Mouse (Mus musculus): ENCODE measurements at regions not wholly inside any gene's neighbourhood (a gene's known extent, or its start where the extent isn't known, plus 50 kb on each side); places are given as distances from the start of the nearest gene placed in this dataset.

DNA sequence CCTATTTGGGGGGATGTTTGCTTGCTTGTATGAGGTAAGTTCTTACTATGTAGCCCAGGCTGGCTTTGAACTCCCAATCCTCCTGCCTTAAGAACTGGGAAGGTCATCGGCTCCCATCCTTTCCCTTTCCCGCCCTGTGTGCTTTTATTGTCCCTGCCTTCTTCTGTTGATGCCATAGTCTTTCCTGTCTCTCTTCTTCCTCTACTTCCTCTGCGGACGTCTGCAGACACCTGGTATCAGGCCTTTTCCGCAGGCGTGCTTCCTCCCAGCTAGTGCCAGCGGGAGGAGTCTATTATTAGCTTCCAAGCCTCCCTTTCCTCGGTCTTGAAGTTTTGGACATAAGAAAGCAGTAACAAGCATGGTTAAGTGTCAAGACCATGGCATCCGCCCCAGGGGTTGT, 83.9 kb upstream of the Kit start:
- H3K36me3 ChIP-seq = no peaks in the 10 kb centered on the region
- no peak overlapping the region for H3K9ac ChIP-seq
- no peak overlapping the region for H3K4me2 ChIP-seq (replicated peaks)
- H3K27me3 ChIP-seq (replicated peaks) = no peaks in the 10 kb centered on the region
- no peak for ATAC-seq
- no peaks in the 10 kb centered on the region for H3K9me3 ChIP-seq
- no peak overlapping the region for H3K4me3 ChIP-seq (replicated peaks)
- no peaks in the 10 kb centered on the region for H3K4me1 ChIP-seq (replicated peaks)
- H3K27ac ChIP-seq = no peak overlapping the region
- WGBS = 79% methylated on average over 9 of the region's 9 CpGs

DNA sequence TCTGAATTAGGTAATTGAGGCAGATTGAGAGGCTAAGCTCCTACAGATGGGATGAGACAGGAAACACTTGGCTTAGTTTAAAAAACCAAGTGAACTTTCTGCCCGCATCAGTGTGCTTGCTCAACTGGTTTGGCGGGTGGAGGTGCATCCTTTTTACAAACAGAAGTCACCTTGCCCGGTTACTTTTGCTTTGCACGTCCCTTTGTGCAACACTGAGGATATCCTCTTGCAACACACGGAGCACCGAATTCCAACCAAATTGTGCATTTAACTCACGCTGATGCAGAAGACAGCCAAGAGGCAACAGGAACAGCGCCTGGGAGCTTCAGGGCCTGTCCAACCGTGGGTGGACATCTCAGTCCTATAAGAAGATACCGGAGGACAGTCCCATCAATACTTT, 80.6 kb upstream of the Kit start:
- Histone ChIP-seq H3K27ac (no peak overlapping the region), H3K36me3 (no peaks in the 10 kb centered on the region), H3K9ac (no peak overlapping the region), H3K4me3 (replicated peaks) (no peak overlapping the region), H3K27me3 (replicated peaks) (no peaks in the 10 kb centered on the region), H3K4me2 (replicated peaks) (no peak overlapping the region), H3K9me3 (no peaks in the 10 kb centered on the region), H3K4me1 (replicated peaks) (no peaks in the 10 kb centered on the region)
- WGBS = 74% methylated on average over 10 of the region's 10 CpGs
- no peak for ATAC-seq

DNA sequence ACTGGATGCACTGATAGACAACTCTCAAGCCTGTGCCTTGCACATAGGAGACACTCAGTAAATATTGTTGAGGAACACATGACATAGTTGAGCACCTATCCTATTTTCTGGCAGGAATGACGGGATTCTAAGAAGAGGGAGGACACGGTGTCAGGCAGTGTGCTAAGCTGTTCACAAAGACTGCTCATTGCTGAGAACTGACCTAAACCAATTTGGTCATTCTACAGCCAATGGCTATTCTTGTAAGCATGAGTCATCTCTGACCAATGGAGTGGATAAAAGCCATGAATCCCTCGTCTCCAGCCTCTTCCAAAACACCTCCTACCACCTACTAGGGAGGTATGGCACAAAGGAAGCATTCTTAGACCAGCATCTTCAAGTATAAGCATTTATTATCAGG, 75.7 kb upstream of the Kit start:
- Histone ChIP-seq H3K4me2 (replicated peaks) (no peak overlapping the region), H3K9me3 (no peaks in the 10 kb centered on the region), H3K4me3 (replicated peaks) (no peak overlapping the region), H3K9ac (no peak overlapping the region), H3K4me1 (replicated peaks) (no peaks in the 10 kb centered on the region), H3K27me3 (replicated peaks) (no peaks in the 10 kb centered on the region), H3K36me3 (no peaks in the 10 kb centered on the region), H3K27ac (no peak overlapping the region)
- WGBS = 90% methylated on average over 3 of the region's 3 CpGs
- ATAC-seq = no peak

DNA sequence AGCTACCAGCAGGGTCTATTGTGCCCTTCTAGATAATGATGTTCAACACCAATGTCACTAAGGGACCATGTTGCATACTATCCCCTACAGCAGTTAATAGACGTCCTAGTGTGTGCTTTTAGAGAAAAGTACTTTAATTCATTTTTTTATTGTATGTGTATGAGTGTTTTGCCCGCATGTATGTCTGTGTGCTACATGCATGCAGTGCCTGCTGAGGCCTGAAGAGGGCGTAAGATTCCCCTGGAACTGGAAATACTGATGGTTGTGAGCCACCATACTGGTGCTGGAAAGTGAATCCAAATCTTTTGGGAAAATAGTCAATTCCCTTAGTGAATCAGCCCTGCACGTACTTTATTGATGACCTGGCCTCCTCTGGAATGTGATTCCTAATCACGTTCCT, 75.0 kb upstream of the Kit start:
- H3K9me3 ChIP-seq = no peaks in the 10 kb centered on the region
- WGBS = 89% methylated on average over 5 of the region's 5 CpGs
- ATAC-seq = no peak

DNA sequence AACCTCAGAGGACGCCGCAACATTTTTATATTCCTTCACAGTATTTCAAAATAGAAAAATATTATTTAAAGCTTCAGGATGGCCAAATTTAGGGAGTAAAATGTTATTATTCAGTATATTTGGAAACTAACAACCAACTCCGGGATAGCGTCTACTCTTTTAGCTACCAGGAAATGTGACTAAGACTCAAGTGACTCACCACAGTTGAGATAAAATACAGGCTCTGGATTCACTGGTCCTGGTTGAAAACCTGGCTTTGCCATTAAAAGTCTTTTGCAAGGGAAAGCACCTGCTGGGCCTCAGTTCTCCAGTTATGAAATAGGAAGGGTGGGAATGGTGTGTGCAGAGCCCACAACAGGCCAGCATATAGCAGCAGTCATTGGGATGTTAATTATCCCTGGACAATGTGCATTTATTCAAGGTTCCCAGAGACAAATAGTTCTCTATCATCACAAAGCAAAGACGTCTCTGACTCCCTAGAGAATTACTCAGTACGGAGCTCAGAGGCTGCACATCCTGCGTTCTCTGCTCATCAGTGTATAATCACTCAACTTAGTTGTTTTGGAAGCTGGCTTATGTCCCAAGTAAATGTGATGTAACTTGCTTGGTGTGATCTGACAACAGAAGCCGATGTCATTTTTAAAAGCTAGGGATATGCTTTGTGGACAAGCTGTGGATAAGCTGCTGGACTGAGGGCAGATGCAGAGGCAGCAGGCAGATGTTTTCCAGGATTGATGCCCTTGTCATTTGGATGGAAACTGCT, 73.9 kb upstream of the Kit start:
- WGBS = 65% methylated on average over 8 of the region's 8 CpGs
- H3K4me1 ChIP-seq (replicated peaks) = no peaks in the 10 kb centered on the region
- no peak for ATAC-seq
- H3K4me2 ChIP-seq (replicated peaks) = no peak overlapping the region
- H3K27me3 ChIP-seq (replicated peaks) = no peaks in the 10 kb centered on the region
- no peaks in the 10 kb centered on the region for H3K9me3 ChIP-seq
- no peak overlapping the region for H3K9ac ChIP-seq
- H3K27ac ChIP-seq = no peak overlapping the region
- no peak overlapping the region for H3K4me3 ChIP-seq (replicated peaks)
- no peaks in the 10 kb centered on the region for H3K36me3 ChIP-seq

More for the DNA sequence above, 75.0 kb upstream of the Kit start:
- no peak overlapping the region for H3K27ac ChIP-seq
- H3K9ac ChIP-seq = no peak overlapping the region
- H3K4me2 ChIP-seq (replicated peaks) = no peak overlapping the region
- no peaks in the 10 kb centered on the region for H3K4me1 ChIP-seq (replicated peaks)
- no peaks in the 10 kb centered on the region for H3K36me3 ChIP-seq
- no peaks in the 10 kb centered on the region for H3K27me3 ChIP-seq (replicated peaks)
- H3K4me3 ChIP-seq (replicated peaks) = no peak overlapping the region

DNA sequence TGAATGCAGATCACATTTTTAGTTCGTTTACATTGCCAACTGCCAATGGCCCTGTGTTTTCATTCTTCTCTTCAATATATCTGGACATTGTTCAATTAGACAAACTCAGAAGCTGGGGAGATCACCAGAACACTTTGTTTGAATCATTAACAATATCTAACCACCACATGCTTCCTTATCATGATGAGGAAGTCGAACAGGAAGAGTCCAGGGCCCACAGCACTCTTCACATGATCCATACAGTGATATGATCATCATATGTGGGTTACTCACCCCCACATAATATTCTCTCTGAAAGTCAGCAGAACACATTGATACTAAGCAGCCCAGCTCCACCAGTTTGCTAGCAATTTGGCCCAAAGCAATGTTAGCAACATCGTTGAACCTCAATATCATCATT, 71.0 kb upstream of the Kit start:
- H3K4me3 ChIP-seq (replicated peaks) = no peak overlapping the region
- WGBS = 83% methylated on average over 3 of the region's 3 CpGs
- no peak overlapping the region for H3K4me2 ChIP-seq (replicated peaks)
- no peak overlapping the region for H3K27ac ChIP-seq
- H3K27me3 ChIP-seq (replicated peaks) = no peaks in the 10 kb centered on the region
- ATAC-seq = no peak
- no peaks in the 10 kb centered on the region for H3K9me3 ChIP-seq
- no peak overlapping the region for H3K9ac ChIP-seq
- H3K4me1 ChIP-seq (replicated peaks) = no peaks in the 10 kb centered on the region
- no peaks in the 10 kb centered on the region for H3K36me3 ChIP-seq

DNA sequence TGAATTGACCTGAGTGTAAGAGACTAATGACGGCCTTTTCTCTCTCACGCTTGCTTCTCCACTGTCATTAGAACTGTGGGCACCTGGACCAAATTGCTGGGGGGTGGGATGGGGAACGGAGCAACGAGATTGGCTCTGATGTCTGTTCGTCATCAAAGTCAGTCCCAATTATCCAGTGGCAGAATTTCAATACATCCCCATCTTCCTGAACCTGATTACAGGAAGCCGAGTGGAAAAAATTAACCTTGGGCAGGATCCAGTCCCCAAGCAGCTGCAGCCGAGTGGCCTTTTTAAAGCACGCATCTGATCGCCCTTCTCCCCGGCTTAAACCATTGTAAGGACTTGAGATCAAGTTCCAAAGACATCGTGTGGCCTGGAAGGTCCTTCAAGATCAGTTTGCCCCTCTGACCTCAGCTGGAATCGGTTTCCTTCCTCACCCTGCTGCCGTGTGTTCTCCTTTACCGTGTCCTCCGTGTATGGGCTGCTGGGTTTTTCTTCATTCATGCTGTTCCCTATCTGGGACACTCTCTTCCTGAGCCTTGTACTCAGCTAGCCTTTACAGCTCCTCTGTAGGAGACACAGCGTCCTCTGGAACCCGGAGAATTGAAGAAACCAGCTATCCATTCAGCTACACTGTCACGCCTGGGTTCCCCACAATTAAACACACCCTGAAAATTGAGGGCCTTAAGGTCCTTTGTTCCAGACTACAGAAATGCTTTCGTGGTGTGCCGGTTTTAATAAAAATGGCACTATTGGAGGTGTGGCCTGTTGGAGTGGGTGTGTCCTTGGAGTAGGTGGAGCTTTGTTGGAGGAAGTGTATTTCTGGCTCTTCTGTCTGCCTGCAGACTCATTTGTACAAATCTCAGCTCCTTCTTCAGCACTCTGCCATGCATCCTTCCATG, 61.9 kb upstream of the Kit start:
- H3K4me2 ChIP-seq (replicated peaks) = no peak overlapping the region
- WGBS = 87% methylated on average over 20 of the region's 20 CpGs
- ATAC-seq = no peak
- no peak overlapping the region for H3K4me3 ChIP-seq (replicated peaks)
- H3K9ac ChIP-seq = no peak overlapping the region
- H3K27ac ChIP-seq = no peak overlapping the region
- no peaks in the 10 kb centered on the region for H3K9me3 ChIP-seq
- no peaks in the 10 kb centered on the region for H3K27me3 ChIP-seq (replicated peaks)
- H3K36me3 ChIP-seq = no peaks in the 10 kb centered on the region
- H3K4me1 ChIP-seq (replicated peaks) = no peaks in the 10 kb centered on the region

DNA sequence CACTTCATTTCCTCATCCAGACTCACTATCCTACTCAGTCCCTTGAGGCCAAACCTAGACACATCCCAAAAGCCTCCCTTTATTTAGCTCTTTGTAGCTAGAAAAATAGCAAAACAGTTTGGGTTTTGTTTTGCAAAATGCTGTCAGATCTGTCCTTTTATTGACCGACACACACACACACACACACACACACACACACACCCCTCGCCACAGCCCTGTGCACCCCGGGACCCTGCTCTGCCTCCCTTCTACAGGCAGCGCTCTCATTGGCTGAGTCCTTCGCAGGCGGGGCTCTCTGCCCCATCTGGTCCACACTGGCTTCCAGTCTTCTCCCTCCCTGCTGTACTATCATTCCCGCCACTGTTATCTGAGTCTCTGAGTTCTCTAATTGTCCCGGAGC, 56.5 kb upstream of the Kit start:
- no peak overlapping the region for H3K9ac ChIP-seq
- H3K4me1 ChIP-seq (replicated peaks) = no peaks in the 10 kb centered on the region
- H3K9me3 ChIP-seq = no peaks in the 10 kb centered on the region
- ATAC-seq = no peak
- H3K27me3 ChIP-seq (replicated peaks) = no peaks in the 10 kb centered on the region
- no peak overlapping the region for H3K27ac ChIP-seq
- no peak overlapping the region for H3K4me2 ChIP-seq (replicated peaks)
- WGBS = 56% methylated on average over 8 of the region's 8 CpGs
- no peaks in the 10 kb centered on the region for H3K36me3 ChIP-seq
- no peak overlapping the region for H3K4me3 ChIP-seq (replicated peaks)

DNA sequence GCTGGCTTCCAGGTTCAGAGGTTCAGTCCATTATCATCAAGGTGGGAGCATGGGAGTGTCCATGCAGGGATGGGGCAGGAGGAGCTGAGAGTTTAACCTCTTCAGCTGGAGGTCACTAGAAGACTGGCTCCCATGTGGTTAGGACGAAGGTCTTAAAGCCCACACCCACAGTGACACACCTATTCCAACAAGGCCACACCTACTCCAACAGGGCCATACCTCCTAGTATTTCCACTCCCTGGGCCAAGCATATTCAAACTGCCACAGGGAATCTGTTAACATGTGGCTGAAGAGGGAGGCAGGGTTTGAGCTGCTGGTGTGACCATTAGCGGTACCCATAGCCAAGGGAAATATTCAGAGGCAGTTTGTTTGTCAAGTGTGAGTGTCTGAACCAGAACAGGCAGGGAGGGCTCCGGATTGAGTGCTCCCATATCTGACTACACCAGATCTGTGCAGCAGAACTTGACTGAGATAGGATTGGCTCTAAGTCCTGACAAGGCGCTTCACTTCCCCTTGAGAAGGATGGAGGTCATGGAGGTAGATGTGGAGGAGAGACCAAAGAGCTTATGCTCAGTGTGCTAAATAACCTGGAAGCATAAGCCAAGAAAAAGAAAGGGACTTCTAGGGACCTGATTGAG, 51.6 kb upstream of the Kit start:
- no peak overlapping the region for H3K4me3 ChIP-seq (replicated peaks)
- no peaks in the 10 kb centered on the region for H3K9me3 ChIP-seq
- no peak for ATAC-seq
- H3K4me2 ChIP-seq (replicated peaks) = no peak overlapping the region
- H3K27me3 ChIP-seq (replicated peaks) = no peaks in the 10 kb centered on the region
- no peaks in the 10 kb centered on the region for H3K4me1 ChIP-seq (replicated peaks)
- H3K27ac ChIP-seq = no peak overlapping the region
- H3K9ac ChIP-seq = no peak overlapping the region
- H3K36me3 ChIP-seq = no peaks in the 10 kb centered on the region
- WGBS = 90% methylated on average over 4 of the region's 4 CpGs
